Mouse (Mus musculus): ENCODE data around the gene Rpl36-ps4.
"Not testable (repeated sequence)": the region's sequence is repeated elsewhere in the genome, so short reads cannot be mapped to it uniquely, and the experiment has no call there.

The Rpl36-ps4 gene

GRCm38 (mm10) chr17:87936156-87936555 is 15.4 kb downstream of the Rpl36-ps4 start:
- DNase-seq (ENCODE audit: low spot score in 2 of 2), result no peak

DNA sequence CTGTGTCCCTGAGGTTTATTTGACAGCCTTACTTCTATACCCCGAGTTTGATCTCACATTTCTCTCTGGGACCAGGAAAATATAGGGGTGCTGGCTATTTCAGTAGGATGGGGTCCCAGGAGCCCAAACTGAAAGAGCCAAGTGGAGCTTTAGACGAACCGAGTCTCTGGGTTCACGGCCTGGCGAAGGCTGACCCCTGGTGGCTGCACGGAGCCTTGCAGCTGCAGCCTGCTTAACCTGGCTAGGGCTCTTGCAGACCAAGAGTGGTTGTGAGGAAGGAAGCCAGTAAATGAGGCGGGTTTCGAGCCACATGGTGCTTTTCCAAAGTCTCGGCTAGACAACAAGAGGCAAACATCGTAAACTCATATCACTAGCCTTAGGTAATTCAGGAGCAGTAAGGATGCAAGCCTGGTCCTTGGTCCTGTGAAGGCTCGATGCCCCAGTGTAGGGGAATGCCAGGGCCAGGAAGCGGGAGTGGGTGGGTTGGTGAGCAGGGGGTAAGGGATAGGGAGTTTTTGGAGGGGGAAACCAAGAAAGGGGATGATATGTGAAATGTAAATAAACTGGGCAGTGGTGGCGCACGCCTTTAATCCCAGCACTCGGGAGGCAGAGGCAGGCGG is 28.3 kb downstream of the Rpl36-ps4 start:
- DNase-seq (ENCODE audit: low spot score in 2 of 2), result peak; percentile 50 to 67

GRCm38 (mm10) chr17:87954618-87955124 is 33.9 kb downstream of the Rpl36-ps4 start:
- DNase-seq (ENCODE audit: low spot score in 2 of 2), result not testable (repeated sequence)

DNA sequence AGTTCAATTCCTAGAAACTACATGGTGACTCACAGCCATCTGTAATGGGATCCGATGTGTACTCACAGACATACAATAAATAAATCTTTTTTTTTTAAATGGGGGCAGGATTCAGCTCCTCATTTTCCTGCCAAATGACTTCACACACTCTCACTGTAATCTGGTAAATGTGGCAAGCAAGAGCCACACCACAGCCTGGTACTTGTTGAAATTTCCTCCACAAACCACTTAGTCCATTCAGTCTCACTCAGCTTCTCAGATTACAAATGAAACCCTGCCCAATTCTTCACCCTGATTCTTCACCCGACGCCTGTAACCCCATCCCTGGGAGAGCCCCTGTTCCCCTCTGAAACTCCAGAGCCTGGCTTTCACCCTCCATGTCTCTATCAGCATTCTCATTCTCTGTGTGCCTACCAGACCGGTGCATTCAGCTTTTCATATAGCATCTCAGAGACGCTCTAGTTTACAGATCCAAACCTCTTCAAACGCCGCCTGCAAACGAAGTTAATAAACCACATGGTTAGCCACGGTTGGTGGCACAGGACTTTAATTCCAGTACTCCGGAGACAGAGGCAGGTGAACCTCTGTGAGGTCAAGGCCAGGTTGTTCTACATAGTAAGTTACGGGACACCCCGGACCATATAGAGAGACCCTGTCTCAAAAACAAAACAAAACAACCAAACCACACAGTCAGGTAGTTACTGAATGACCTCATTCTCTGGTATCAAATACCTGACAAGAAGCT is 36.5 kb downstream of the Rpl36-ps4 start:
- DNase-seq (ENCODE audit: low spot score in 2 of 2), result no peak

DNA sequence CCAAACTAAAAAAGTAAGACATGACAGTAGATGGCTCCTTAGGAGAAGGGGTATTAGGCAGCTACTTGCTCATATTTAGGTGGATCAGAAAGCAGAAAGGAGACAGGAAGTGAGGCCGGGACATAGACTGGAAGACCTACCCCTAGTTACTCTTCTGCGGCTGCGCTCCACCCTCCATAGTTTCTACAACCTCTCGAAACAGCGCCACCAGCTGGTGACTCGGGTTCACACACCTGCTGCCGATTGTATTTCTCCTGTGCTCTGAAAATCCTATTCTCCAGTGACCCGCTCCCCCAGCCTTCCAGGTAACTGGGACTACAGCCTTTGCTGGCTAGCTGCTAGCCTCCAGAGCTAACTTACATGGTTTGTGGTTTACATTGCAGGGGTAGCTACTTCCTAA is 37.5 kb downstream of the Rpl36-ps4 start:
- DNase-seq (ENCODE audit: low spot score in 2 of 2), result no peak

DNA sequence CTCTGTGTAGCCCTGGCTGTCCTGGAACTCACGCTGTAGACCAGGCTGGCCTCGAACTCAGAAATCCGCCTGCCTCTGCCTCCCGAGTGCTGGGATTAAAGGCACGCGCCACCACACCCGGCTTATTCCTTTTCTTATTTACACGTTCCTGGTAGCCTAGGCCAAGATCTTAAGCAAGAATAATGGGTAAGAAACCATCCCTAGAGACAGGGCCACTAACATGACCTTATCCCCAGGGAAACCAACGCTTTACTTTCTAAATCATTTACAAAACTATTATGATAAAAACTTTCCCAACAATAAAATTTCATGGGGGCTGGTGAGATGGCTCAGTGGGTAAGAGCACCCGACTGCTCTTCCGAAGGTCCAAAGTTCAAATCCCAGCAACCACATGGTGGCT is 38.6 kb downstream of the Rpl36-ps4 start:
- not testable (repeated sequence) for DNase-seq (ENCODE audit: low spot score in 2 of 2)

- DNase-seq (ENCODE audit: low spot score in 2 of 2), result not testable (repeated sequence)
These were observed 39.2 kb downstream of the Rpl36-ps4 start for GRCm38 (mm10) chr17:87959931-87960330.

DNA sequence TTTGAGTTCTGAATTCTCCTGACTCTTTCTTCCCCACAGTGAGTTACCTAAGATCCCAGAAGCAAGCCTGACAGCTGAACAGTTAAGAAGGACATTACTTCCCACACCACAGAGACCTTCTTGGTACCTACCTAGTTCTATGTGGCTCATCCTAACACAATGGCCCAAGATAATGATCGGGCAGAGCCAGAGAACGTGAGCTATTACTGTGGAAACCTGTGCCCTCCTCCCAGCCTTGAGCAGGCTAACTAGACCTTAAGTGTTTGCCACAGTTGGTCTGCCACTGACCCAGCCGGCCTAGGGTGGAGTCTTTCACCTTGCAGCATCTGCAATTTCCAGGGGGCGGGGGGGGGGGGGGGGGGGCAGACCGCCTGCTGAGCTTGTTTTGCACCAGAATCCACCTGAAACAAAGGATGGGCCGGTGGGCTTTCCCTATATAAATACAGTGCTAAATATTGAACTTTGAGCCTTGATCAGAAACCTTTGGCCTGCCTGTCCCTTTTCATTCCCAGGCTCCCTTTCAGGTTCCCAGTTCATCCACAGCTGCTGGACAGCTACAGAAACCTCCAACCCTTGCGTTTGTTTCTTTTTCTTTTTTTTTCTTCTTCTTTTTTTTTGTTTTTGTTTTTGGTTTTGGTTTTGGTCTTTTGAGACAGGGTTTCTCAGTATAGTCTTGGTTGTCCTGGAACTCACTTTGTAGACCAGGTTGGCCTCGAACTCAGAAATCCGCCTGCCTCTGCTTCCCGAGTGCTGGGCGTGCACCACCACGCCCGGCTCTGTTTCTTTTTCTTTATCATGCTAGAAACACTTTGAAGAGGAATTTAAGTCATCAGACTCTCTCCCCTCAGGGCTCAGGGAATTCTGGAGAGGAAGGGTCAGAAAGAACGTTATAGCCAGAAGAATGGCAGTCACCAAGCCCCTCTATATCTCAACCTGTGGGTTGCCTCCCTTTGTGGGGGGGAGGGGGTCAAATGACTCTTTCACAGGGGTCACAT is 42.6 kb downstream of the Rpl36-ps4 start:
- no peak for DNase-seq (ENCODE audit: low spot score in 2 of 2)

DNA sequence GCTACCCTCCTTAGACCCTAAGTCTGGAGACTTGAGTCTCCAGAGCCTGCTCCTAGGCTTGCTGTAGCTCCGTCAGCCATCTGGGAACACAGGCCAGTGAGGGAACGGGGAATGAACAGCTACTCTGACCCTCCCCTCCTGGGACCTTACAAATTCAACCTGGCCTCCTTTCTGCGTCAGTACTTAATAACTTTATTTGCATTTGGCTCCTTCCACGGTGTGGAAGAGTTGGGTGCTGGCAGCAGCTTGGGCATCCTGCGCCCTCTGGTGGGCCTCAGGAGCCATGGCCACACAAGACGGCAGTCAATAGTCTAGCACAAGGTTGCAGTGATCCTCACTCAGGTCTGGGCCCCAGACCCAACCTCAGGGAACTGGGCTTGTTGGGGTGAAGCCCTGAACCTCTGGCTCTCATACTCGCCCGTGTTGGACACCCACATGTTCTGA is 47.7 kb downstream of the Rpl36-ps4 start:
- not testable (repeated sequence) for DNase-seq (ENCODE audit: low spot score in 2 of 2)

Data from right cerebral cortex, postnatal 36 days (tissue).